Mouse (Mus musculus) T-helper 1 cell (primary cell): ENCODE measurements around the gene Hist2h3b.
"Not testable (repeated sequence)": the region's sequence is repeated elsewhere in the genome, so short reads cannot be mapped to it uniquely, and the experiment has no call there.

ENCODE experiments used
- in situ Hi-C: fragments of 300-600 bp; cut with MboI, MseI; formaldehyde crosslinking; loops from one replicate; pipeline ENCODE4 v1.15.1; 2025; ENCODE audit warnings: high pct_unique_total_duplicates

The Hist2h3b gene

GRCm38 (mm10) chr3:96238954-96239793 is 29.3 kb upstream of the Hist2h3b start, which contains the start of gene Hist2h3c2:
Gene Hist2h3c2, minus strand, starts transcription at chr3:96239127.
- in situ Hi-C loops = not testable (repeated sequence)

- in situ Hi-C loops = not testable (repeated sequence)
These were observed 28.3 kb upstream of the Hist2h3b start, which contains the start of gene Hist2h2aa2 for GRCm38 (mm10) chr3:96239949-96240798. Gene Hist2h2aa2, minus strand, starts transcription at chr3:96240276.

- in situ Hi-C loops = no loop called here
These were observed 27.7 kb upstream of the Hist2h3b start for GRCm38 (mm10) chr3:96240799-96241197.

- in situ Hi-C loops = no loop called here
These were observed 24.4 kb upstream of the Hist2h3b start for GRCm38 (mm10) chr3:96243921-96244572.

- in situ Hi-C loops = not testable (repeated sequence)
These were observed 23.2 kb upstream of the Hist2h3b start, which contains the start of gene Hist2h2aa1 for GRCm38 (mm10) chr3:96245003-96245886. Gene Hist2h2aa1, plus strand, starts transcription at chr3:96245497.

GRCm38 (mm10) chr3:96246018-96246417 is 22.4 kb upstream of the Hist2h3b start:
- in situ Hi-C loops = not testable (repeated sequence)

GRCm38 (mm10) chr3:96246427-96246856 is 22.0 kb upstream of the Hist2h3b start, which contains the start of gene Hist2h3c1:
Gene Hist2h3c1, plus strand, starts transcription at chr3:96246685.
- in situ Hi-C loops = not testable (repeated sequence)

- in situ Hi-C loops = no loop called here
These were observed 20.9 kb upstream of the Hist2h3b start for GRCm38 (mm10) chr3:96247356-96248140.

GRCm38 (mm10) chr3:96248141-96249033 is 20.1 kb upstream of the Hist2h3b start:
- in situ Hi-C loops = no loop called here

GRCm38 (mm10) chr3:96249034-96249345 is 19.5 kb upstream of the Hist2h3b start:
- in situ Hi-C loops = no loop called here

- in situ Hi-C loops = no loop called here
These were observed 17.6 kb upstream of the Hist2h3b start for GRCm38 (mm10) chr3:96250890-96251289.

- in situ Hi-C loops = no loop called here
These were observed 16.7 kb upstream of the Hist2h3b start for GRCm38 (mm10) chr3:96251787-96252186.

GRCm38 (mm10) chr3:96254683-96255355 is 13.6 kb upstream of the Hist2h3b start:
- in situ Hi-C loops = no loop called here

- in situ Hi-C loops = no loop called here
These were observed 12.4 kb upstream of the Hist2h3b start for GRCm38 (mm10) chr3:96255926-96256593.

GRCm38 (mm10) chr3:96257190-96257589 is 11.3 kb upstream of the Hist2h3b start:
- in situ Hi-C loops = no loop called here

GRCm38 (mm10) chr3:96260220-96260619 is 8.2 kb upstream of the Hist2h3b start:
- in situ Hi-C loops = no loop called here

- in situ Hi-C loops = no loop called here
These were observed 6.8 kb upstream of the Hist2h3b start for GRCm38 (mm10) chr3:96261623-96262022.
